Mouse (Mus musculus) right cerebral cortex, postnatal 36 days (tissue): Measurements from ENCODE around the gene Cbl.
"Not testable (repeated sequence)": the region's sequence is repeated elsewhere in the genome, so short reads cannot be mapped to it uniquely, and the experiment has no call there.

Experiments used
- DNase-seq, 2 experiments: peaks; one replicate each; pipeline ENCODE4 v3.0.0; 2022; ENCODE audit warnings: low spot score in 2 of 2, mixed read lengths in 1 of 2

Cbl gene

GRCm38 (mm10) chr9:44130581-44131275, 103.1 kb downstream of the Cbl start:
- DNase-seq: no peak

- DNase-seq: no peak
Observed at GRCm38 (mm10) chr9:44130034-44130433, 103.8 kb downstream of the Cbl start.

- DNase-seq: no peak
Observed at GRCm38 (mm10) chr9:44129633-44130032, 104.2 kb downstream of the Cbl start.

GRCm38 (mm10) chr9:44127351-44127801, 106.5 kb downstream of the Cbl start:
- no peak for DNase-seq

GRCm38 (mm10) chr9:44126746-44127145, 107.1 kb downstream of the Cbl start:
- DNase-seq: no peak

GRCm38 (mm10) chr9:44125546-44126428, 108.1 kb downstream of the Cbl start:
- DNase-seq: peak; percentile 77 to 79

- DNase-seq: no peak
Observed at GRCm38 (mm10) chr9:44125026-44125425, 108.8 kb downstream of the Cbl start.

- no peak for DNase-seq
Observed at GRCm38 (mm10) chr9:44124317-44124716, 109.5 kb downstream of the Cbl start.

- DNase-seq: no peak
Observed at GRCm38 (mm10) chr9:44119948-44120465, 113.8 kb downstream of the Cbl start.

GRCm38 (mm10) chr9:44119011-44119410, 114.8 kb downstream of the Cbl start:
- DNase-seq: no peak

- no peak for DNase-seq
Observed at GRCm38 (mm10) chr9:44116182-44116581, 117.7 kb downstream of the Cbl start.

- DNase-seq: no peak
Observed at GRCm38 (mm10) chr9:44115599-44115998, 118.2 kb downstream of the Cbl start.

- DNase-seq: no peak
Observed at GRCm38 (mm10) chr9:44114453-44114852, 119.4 kb downstream of the Cbl start.

GRCm38 (mm10) chr9:44113105-44113789, 120.6 kb downstream of the Cbl start, which contains the start of the genes Gm49380 and Rnf26:
Gene Gm49380, minus strand, starts transcription at chr9:44113500.
Gene Rnf26, minus strand, starts transcription at chr9:44113517.
- peak; percentile 91 to 94 for DNase-seq

GRCm38 (mm10) chr9:44111909-44112308, 121.9 kb downstream of the Cbl start:
- not testable (repeated sequence) for DNase-seq

- no peak for DNase-seq
Observed at GRCm38 (mm10) chr9:44109360-44110095, 124.3 kb downstream of the Cbl start.

GRCm38 (mm10) chr9:44108269-44109055, 125.4 kb downstream of the Cbl start:
- no peak for DNase-seq

- no peak for DNase-seq
Observed at GRCm38 (mm10) chr9:44107557-44108179, 126.2 kb downstream of the Cbl start.

- DNase-seq: peak in 1 of 2 experiments; percentile 68
Observed at GRCm38 (mm10) chr9:44107110-44107509, 126.7 kb downstream of the Cbl start, which contains the start of gene C1qtnf5. Gene C1qtnf5, plus strand, starts transcription at chr9:44107245.

- DNase-seq: no peak
Observed at GRCm38 (mm10) chr9:44106596-44106995, 127.3 kb downstream of the Cbl start.
